Mouse (Mus musculus): ENCODE results near the gene Zmat5. TPM values are rescaled to one million over a fixed set of nuclear protein-coding genes. Genes with fewer than 3 reads are reported as not detected.

Zmat5 gene
- total RNA-seq, 1 experiment, result 32.3 TPM

DNA sequence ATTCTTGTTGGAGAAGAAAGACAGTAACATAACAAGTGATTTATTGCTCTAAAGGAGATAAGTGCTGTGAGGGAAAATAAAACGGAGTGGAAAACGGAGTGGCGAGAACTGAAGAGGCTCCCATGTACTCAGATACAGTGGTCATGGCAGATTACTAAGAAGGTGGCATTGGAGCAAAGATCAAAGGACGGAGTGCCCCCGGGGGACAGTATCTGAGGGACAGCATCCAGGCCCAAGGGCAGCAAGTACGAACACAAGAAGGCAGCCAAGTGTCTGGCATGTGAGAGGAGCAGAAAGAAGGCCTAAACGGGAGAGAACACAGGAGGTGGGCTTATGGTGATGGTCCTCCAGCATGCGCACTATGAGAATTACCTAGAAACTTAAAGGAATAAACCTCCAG lies 17.2 kb downstream of the Zmat5 start:
- no peak overlapping the region for H3K4me3 ChIP-seq (ENCODE audit: insufficient read depth in 1 of 2, low read depth in 1 of 2, low read length in 2 of 2, poor library complexity in 1 of 2, severe bottlenecking in 1 of 2)
- H3K4me1 ChIP-seq (ENCODE audit: control insufficient read depth in 2 of 2, insufficient read depth in 2 of 2, low read length in 2 of 2, poor library complexity in 1 of 2), result peaks cover 2 to 9% of the 10 kb centered on the region in 2 experiments; a peak in 1 of 4 replicates
- no peaks in the 10 kb centered on the region for H3K9me3 ChIP-seq (ENCODE audit: control insufficient read depth, insufficient read depth, low read depth, low read length)
- in situ Hi-C loops (cut with MboI; ENCODE audit: low sequenced_read_pairs in 2 of 2, unreplicated experiment in 2 of 2), result no loop called here
- TF ChIP-seq MAFK (IDR thresholded peaks at IDR 0.05; ENCODE audit: insufficient read depth, low read depth, low read length) (no peak), ZNF384 (IDR thresholded peaks at IDR 0.05; ENCODE audit: low read depth, low read length) (no peak), ZC3H11A (IDR thresholded peaks at IDR 0.05; ENCODE audit: borderline replicate concordance, low read depth, low read length) (no peak), CHD2 (IDR thresholded peaks at IDR 0.05; ENCODE audit: low read depth, low read length) (no peak), HCFC1 (IDR thresholded peaks at IDR 0.05; ENCODE audit: borderline replicate concordance, insufficient read depth, low read length) (no peak)
- no peak overlapping the region for H3K9ac ChIP-seq (ENCODE audit: insufficient read depth, low read depth, low read length, poor library complexity, severe bottlenecking)
- no peak overlapping the region for H3K27ac ChIP-seq (ENCODE audit: insufficient read depth, low read depth, low read length, poor library complexity, severe bottlenecking)
- no peak for DNase-seq (ENCODE audit: low read depth, low spot score)
- no peaks in the 10 kb centered on the region; the same call in 1 of the 2 replicates for H3K36me3 ChIP-seq (ENCODE audit: control insufficient read depth, insufficient read depth, low read length, poor library complexity, severe bottlenecking)

DNA sequence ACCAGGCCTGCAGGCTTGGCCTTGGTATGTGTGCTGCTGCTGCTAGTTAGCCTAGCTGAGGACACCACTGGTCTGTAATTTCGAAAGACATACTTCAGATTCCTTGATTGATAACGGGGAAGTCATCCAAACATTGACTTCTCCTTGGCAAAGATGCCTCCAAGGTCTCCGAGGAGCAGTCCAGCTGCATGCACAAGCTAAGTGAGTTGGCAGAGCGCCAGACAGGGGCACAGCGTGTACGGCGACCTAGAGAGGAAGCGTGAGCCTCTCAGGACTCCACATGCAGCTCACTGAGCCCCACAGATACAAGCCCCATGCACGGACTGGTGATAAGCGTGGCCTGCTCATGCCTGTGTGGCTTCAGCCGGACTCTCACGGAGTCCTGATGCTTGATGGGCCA lies 25.1 kb downstream of the Zmat5 start:
- H3K9me3 ChIP-seq (ENCODE audit: control insufficient read depth, insufficient read depth, low read depth, low read length), result no peaks in the 10 kb centered on the region
- in situ Hi-C loops (cut with MboI; ENCODE audit: low sequenced_read_pairs in 2 of 2, unreplicated experiment in 2 of 2), result no loop called here
- H3K9ac ChIP-seq (ENCODE audit: insufficient read depth, low read depth, low read length, poor library complexity, severe bottlenecking), result no peak overlapping the region
- H3K4me1 ChIP-seq (ENCODE audit: control insufficient read depth in 2 of 2, insufficient read depth in 2 of 2, low read length in 2 of 2, poor library complexity in 1 of 2), result peaks cover 0 to 7% of the 10 kb centered on the region in 2 experiments; a peak in 1 of 4 replicates
- DNase-seq (ENCODE audit: low read depth, low spot score), result no peak
- no peak for TF ChIP-seq ZC3H11A (IDR thresholded peaks at IDR 0.05; ENCODE audit: borderline replicate concordance, low read depth, low read length)
- no peak for TF ChIP-seq MAFK (IDR thresholded peaks at IDR 0.05; ENCODE audit: insufficient read depth, low read depth, low read length)
- TF ChIP-seq ZNF384 (IDR thresholded peaks at IDR 0.05; ENCODE audit: low read depth, low read length), result no peak
- H3K4me3 ChIP-seq (ENCODE audit: insufficient read depth in 1 of 2, low read depth in 1 of 2, low read length in 2 of 2, poor library complexity in 1 of 2, severe bottlenecking in 1 of 2), result no peak overlapping the region
- no peak overlapping the region for H3K27ac ChIP-seq (ENCODE audit: insufficient read depth, low read depth, low read length, poor library complexity, severe bottlenecking)
- no peaks in the 10 kb centered on the region; the same call in 1 of the 2 replicates for H3K36me3 ChIP-seq (ENCODE audit: control insufficient read depth, insufficient read depth, low read length, poor library complexity, severe bottlenecking)

DNA sequence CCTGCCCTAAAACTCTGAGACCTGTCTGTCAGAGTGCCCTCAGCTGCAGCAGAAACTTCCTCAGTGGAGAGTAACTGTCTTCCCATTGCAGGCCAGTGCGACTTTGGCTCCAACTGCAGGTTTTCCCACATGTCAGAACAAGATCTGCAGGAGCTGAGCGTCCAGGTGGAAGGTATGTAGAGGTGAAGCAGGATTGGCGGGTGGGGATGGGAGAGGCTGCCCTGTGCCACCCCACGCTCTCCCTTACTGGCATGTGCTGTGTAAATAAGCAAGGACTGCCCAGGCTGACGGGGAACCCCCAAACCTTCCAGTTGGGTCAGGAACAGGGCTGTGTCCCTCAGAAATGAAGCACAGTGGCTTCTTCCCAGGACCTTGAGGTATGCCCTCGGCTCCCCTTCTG lies 25.6 kb downstream of the Zmat5 start:
- in situ Hi-C loops (cut with MboI; ENCODE audit: low sequenced_read_pairs in 2 of 2, unreplicated experiment in 2 of 2), result no loop called here
- TF ChIP-seq ZC3H11A (IDR thresholded peaks at IDR 0.05; ENCODE audit: borderline replicate concordance, low read depth, low read length), result no peak
- no peak for TF ChIP-seq HCFC1 (IDR thresholded peaks at IDR 0.05; ENCODE audit: borderline replicate concordance, insufficient read depth, low read length)
- no peak for TF ChIP-seq CHD2 (IDR thresholded peaks at IDR 0.05; ENCODE audit: low read depth, low read length)
- TF ChIP-seq ZNF384 (IDR thresholded peaks at IDR 0.05; ENCODE audit: low read depth, low read length), result no peak
- no peak for TF ChIP-seq MAFK (IDR thresholded peaks at IDR 0.05; ENCODE audit: insufficient read depth, low read depth, low read length)
- no peaks in the 10 kb centered on the region for H3K9me3 ChIP-seq (ENCODE audit: control insufficient read depth, insufficient read depth, low read depth, low read length)
- H3K36me3 ChIP-seq (ENCODE audit: control insufficient read depth, insufficient read depth, low read length, poor library complexity, severe bottlenecking), result no peaks in the 10 kb centered on the region; the same call in 1 of the 2 replicates
- H3K4me3 ChIP-seq (ENCODE audit: insufficient read depth in 1 of 2, low read depth in 1 of 2, low read length in 2 of 2, poor library complexity in 1 of 2, severe bottlenecking in 1 of 2), result no peak overlapping the region
- DNase-seq (ENCODE audit: low read depth, low spot score), result no peak
- no peak overlapping the region; the same call in 1 of the 2 replicates for H3K27ac ChIP-seq (ENCODE audit: insufficient read depth, low read depth, low read length, poor library complexity, severe bottlenecking)
- peaks cover 0 to 10% of the 10 kb centered on the region in 2 experiments; a peak in 2 of 4 replicates for H3K4me1 ChIP-seq (ENCODE audit: control insufficient read depth in 2 of 2, insufficient read depth in 2 of 2, low read length in 2 of 2, poor library complexity in 1 of 2)
- H3K9ac ChIP-seq (ENCODE audit: insufficient read depth, low read depth, low read length, poor library complexity, severe bottlenecking), result no peak overlapping the region

DNA sequence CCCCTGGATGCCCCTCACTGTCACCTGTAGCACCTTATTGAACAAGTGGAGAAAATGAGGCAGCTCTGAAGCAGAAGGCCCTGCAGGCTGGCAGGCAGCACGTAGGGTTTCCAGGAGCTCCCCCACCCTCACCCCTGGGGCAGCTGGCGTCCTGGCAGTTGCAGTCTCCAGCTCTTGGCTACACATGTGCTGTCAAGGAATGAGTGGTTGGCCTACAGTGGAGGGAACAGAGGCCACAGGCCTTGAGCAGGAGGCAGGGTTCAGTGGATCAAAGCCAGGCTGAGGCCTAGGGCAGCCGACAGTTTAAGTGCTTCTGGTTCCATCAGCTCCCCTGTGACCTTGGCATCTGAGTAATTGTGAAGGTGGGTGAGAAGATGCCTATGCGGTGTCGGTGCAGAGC lies 26.4 kb downstream of the Zmat5 start:
- H3K36me3 ChIP-seq (ENCODE audit: control insufficient read depth, insufficient read depth, low read length, poor library complexity, severe bottlenecking), result no peaks in the 10 kb centered on the region
- H3K9me3 ChIP-seq (ENCODE audit: control insufficient read depth, insufficient read depth, low read depth, low read length), result no peaks in the 10 kb centered on the region
- peaks cover 0 to 17% of the 10 kb centered on the region in 2 experiments; a peak in 3 of 4 replicates for H3K4me1 ChIP-seq (ENCODE audit: control insufficient read depth in 2 of 2, insufficient read depth in 2 of 2, low read length in 2 of 2, poor library complexity in 1 of 2)
- H3K9ac ChIP-seq (ENCODE audit: insufficient read depth, low read depth, low read length, poor library complexity, severe bottlenecking), result no peak overlapping the region
- in situ Hi-C loops (cut with MboI; ENCODE audit: low sequenced_read_pairs in 2 of 2, unreplicated experiment in 2 of 2), result no loop called here
- no peak overlapping the region for H3K27ac ChIP-seq (ENCODE audit: insufficient read depth, low read depth, low read length, poor library complexity, severe bottlenecking)
- no peak overlapping the region for H3K4me3 ChIP-seq (ENCODE audit: insufficient read depth in 1 of 2, low read depth in 1 of 2, low read length in 2 of 2, poor library complexity in 1 of 2, severe bottlenecking in 1 of 2)
- TF ChIP-seq ZNF384 (IDR thresholded peaks at IDR 0.05; ENCODE audit: low read depth, low read length), result no peak
- TF ChIP-seq CHD2 (IDR thresholded peaks at IDR 0.05; ENCODE audit: low read depth, low read length), result no peak
- TF ChIP-seq HCFC1 (IDR thresholded peaks at IDR 0.05; ENCODE audit: borderline replicate concordance, insufficient read depth, low read length), result no peak
- TF ChIP-seq ZC3H11A (IDR thresholded peaks at IDR 0.05; ENCODE audit: borderline replicate concordance, low read depth, low read length), result no peak
- no peak for TF ChIP-seq MAFK (IDR thresholded peaks at IDR 0.05; ENCODE audit: insufficient read depth, low read depth, low read length)
- DNase-seq (ENCODE audit: low read depth, low spot score), result no peak

DNA sequence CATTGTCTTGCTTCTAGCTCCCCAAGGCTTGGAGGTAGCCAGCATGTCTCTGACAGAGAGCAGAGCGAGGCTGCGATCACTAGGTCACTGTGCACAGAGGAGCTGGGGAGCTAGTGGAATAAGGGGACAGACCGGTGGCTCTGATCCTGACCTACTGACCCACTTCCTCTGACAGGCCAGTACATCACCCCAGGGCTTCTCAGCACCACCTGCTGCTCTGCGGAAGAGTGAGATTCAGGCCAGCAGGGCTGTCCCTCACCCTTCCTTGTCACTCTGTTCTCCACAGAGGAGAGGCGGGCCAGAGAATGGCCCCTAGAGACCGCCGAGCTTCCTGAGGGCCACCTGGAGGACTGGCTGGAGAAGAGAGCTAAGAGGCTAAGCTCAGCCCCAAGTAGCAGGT lies 27.3 kb downstream of the Zmat5 start:
- in situ Hi-C loops (cut with MboI; ENCODE audit: low sequenced_read_pairs in 2 of 2, unreplicated experiment in 2 of 2), result no loop called here
- H3K9ac ChIP-seq (ENCODE audit: insufficient read depth, low read depth, low read length, poor library complexity, severe bottlenecking), result no peak overlapping the region
- no peaks in the 10 kb centered on the region for H3K9me3 ChIP-seq (ENCODE audit: control insufficient read depth, insufficient read depth, low read depth, low read length)
- TF ChIP-seq MAFK (IDR thresholded peaks at IDR 0.05; ENCODE audit: insufficient read depth, low read depth, low read length), result no peak
- no peak for TF ChIP-seq ZC3H11A (IDR thresholded peaks at IDR 0.05; ENCODE audit: borderline replicate concordance, low read depth, low read length)
- TF ChIP-seq ZNF384 (IDR thresholded peaks at IDR 0.05; ENCODE audit: low read depth, low read length), result no peak
- no peak for TF ChIP-seq HCFC1 (IDR thresholded peaks at IDR 0.05; ENCODE audit: borderline replicate concordance, insufficient read depth, low read length)
- no peak for TF ChIP-seq CHD2 (IDR thresholded peaks at IDR 0.05; ENCODE audit: low read depth, low read length)
- no peaks in the 10 kb centered on the region for H3K36me3 ChIP-seq (ENCODE audit: control insufficient read depth, insufficient read depth, low read length, poor library complexity, severe bottlenecking)
- peaks cover 0 to 24% of the 10 kb centered on the region in 2 experiments; a peak in 3 of 4 replicates for H3K4me1 ChIP-seq (ENCODE audit: control insufficient read depth in 2 of 2, insufficient read depth in 2 of 2, low read length in 2 of 2, poor library complexity in 1 of 2)
- DNase-seq (ENCODE audit: low read depth, low spot score), result no peak
- no peak overlapping the region for H3K27ac ChIP-seq (ENCODE audit: insufficient read depth, low read depth, low read length, poor library complexity, severe bottlenecking)
- H3K4me3 ChIP-seq (ENCODE audit: insufficient read depth in 1 of 2, low read depth in 1 of 2, low read length in 2 of 2, poor library complexity in 1 of 2, severe bottlenecking in 1 of 2), result no peak overlapping the region
